Mouse (Mus musculus): Measurements from ENCODE around the gene Gal3st2. TPM values are rescaled to one million over a fixed set of nuclear protein-coding genes. Genes with fewer than 3 reads are reported as not detected.
"Not testable (repeated sequence)": the region's sequence is repeated elsewhere in the genome, so short reads cannot be mapped to it uniquely, and the experiment has no call there.

Gene Gal3st2
- total and polyA plus RNA-seq, 2 experiments from 2014 or later, result not detected

GRCm38 (mm10) chr1:93825105-93825674 lies 35.9 kb upstream of the Gal3st2 start:
- H3K36me3 ChIP-seq (ENCODE audit: insufficient read depth, low read length), result no peaks in the 10 kb centered on the region; the same call in 1 of the 2 replicates
- TF ChIP-seq CTCF (IDR thresholded peaks at IDR 0.05; ENCODE audit: low read depth), result peak; percentile 58
- peak; percentile 98 for DNase-seq (ENCODE audit: low spot score)
- WGBS, result under 1% methylated on average over 30 of the region's 30 CpGs
- H3K27ac ChIP-seq, result peak overlapping the region; percentile 95
- H3K9me3 ChIP-seq (ENCODE audit: low read length), result no peaks in the 10 kb centered on the region
- H3K4me2 ChIP-seq (ENCODE audit: low read depth, low read length), result peak overlapping the region; percentile 75
- peak overlapping the region; percentile 52 for H3K4me3 ChIP-seq (ENCODE audit: low read length)
- peak overlapping the region; percentile 67 for H3K9ac ChIP-seq (replicated peaks; ENCODE audit: low read length)
- peaks cover 11% of the 10 kb centered on the region; the same call in 1 of the 2 replicates for H3K4me1 ChIP-seq (ENCODE audit: insufficient read depth, low read length)
- peak; percentile 95 for ATAC-seq
- H3K27me3 ChIP-seq (ENCODE audit: insufficient read depth, low read length), result no peaks in the 10 kb centered on the region

- H3K27me3 ChIP-seq (ENCODE audit: insufficient read depth, low read length), result no peaks in the 10 kb centered on the region
- H3K4me2 ChIP-seq (ENCODE audit: low read depth, low read length), result peak overlapping the region; percentile 75
- peak overlapping the region; percentile 52 for H3K4me3 ChIP-seq (ENCODE audit: low read length)
- no peaks in the 10 kb centered on the region; the same call in 1 of the 2 replicates for H3K36me3 ChIP-seq (ENCODE audit: insufficient read depth, low read length)
- H3K4me1 ChIP-seq (ENCODE audit: insufficient read depth, low read length), result peaks cover 11% of the 10 kb centered on the region; the same call in 1 of the 2 replicates
- peak; percentile 32 for DNase-seq (ENCODE audit: low spot score)
- H3K9ac ChIP-seq (replicated peaks; ENCODE audit: low read length), result peak overlapping the region; percentile 67
- peak overlapping the region; percentile 95 for H3K27ac ChIP-seq
- TF ChIP-seq CTCF (IDR thresholded peaks at IDR 0.05; ENCODE audit: low read depth), result no peak; the same call in 1 of the 2 replicates
- peak; percentile 38 for ATAC-seq
- 37% methylated on average over 27 of the region's 27 CpGs for WGBS
- H3K9me3 ChIP-seq (ENCODE audit: low read length), result no peaks in the 10 kb centered on the region
Observed at GRCm38 (mm10) chr1:93825771-93826539, 35.2 kb upstream of the Gal3st2 start.

- Histone ChIP-seq H3K4me2 (ENCODE audit: low read depth, low read length) (peak overlapping the region; percentile 75), H3K4me1 (ENCODE audit: insufficient read depth, low read length) (peaks cover 11% of the 10 kb centered on the region; the same call in 1 of the 2 replicates), H3K36me3 (ENCODE audit: insufficient read depth, low read length) (no peaks in the 10 kb centered on the region), H3K4me3 (ENCODE audit: low read length) (no peak overlapping the region; the same call in 1 of the 2 replicates), H3K27ac (peak overlapping the region; percentile 95), H3K27me3 (ENCODE audit: insufficient read depth, low read length) (no peaks in the 10 kb centered on the region), H3K9ac (replicated peaks; ENCODE audit: low read length) (peak overlapping the region; percentile 14; the same call in 1 of the 2 replicates), H3K9me3 (ENCODE audit: low read length) (no peaks in the 10 kb centered on the region)
- DNase-seq (ENCODE audit: low spot score) (no peak), ATAC-seq (no peak)
- 91% methylated on average over 9 of the region's 9 CpGs for WGBS
- no peak for TF ChIP-seq CTCF (IDR thresholded peaks at IDR 0.05; ENCODE audit: low read depth)
Observed at GRCm38 (mm10) chr1:93826540-93826835, 34.6 kb upstream of the Gal3st2 start.

- not testable (repeated sequence) for H3K27me3 ChIP-seq (ENCODE audit: insufficient read depth, low read length); ATAC-seq; H3K4me3 ChIP-seq (ENCODE audit: low read length); H3K4me1 ChIP-seq (ENCODE audit: insufficient read depth, low read length); H3K27ac ChIP-seq; DNase-seq (ENCODE audit: low spot score); H3K36me3 ChIP-seq (ENCODE audit: insufficient read depth, low read length); H3K4me2 ChIP-seq (ENCODE audit: low read depth, low read length); H3K9me3 ChIP-seq (ENCODE audit: low read length); H3K9ac ChIP-seq (replicated peaks; ENCODE audit: low read length)
- TF ChIP-seq CTCF (IDR thresholded peaks at IDR 0.05; ENCODE audit: low read depth), result peak; percentile 36; the same call in 1 of the 2 replicates
- 74% methylated on average over 1 of the region's 4 CpGs for WGBS
Observed at GRCm38 (mm10) chr1:93832754-93833360, 28.2 kb upstream of the Gal3st2 start.

GRCm38 (mm10) chr1:93834671-93835150 lies 26.4 kb upstream of the Gal3st2 start:
- no peaks in the 10 kb centered on the region for H3K27me3 ChIP-seq (ENCODE audit: insufficient read depth, low read length)
- H3K9me3 ChIP-seq (ENCODE audit: low read length), result no peaks in the 10 kb centered on the region
- no peaks in the 10 kb centered on the region for H3K36me3 ChIP-seq (ENCODE audit: insufficient read depth, low read length)
- H3K27ac ChIP-seq, result no peak overlapping the region
- DNase-seq (ENCODE audit: low spot score) (no peak), ATAC-seq (no peak)
- no peak for TF ChIP-seq CTCF (IDR thresholded peaks at IDR 0.05; ENCODE audit: low read depth)
- WGBS, result 83% methylated on average over 7 of the region's 7 CpGs
- no peaks in the 10 kb centered on the region for H3K4me1 ChIP-seq (ENCODE audit: insufficient read depth, low read length)
- no peak overlapping the region for H3K4me3 ChIP-seq (ENCODE audit: low read length)
- H3K9ac ChIP-seq (replicated peaks; ENCODE audit: low read length), result no peak overlapping the region
- H3K4me2 ChIP-seq (ENCODE audit: low read depth, low read length), result no peak overlapping the region

- Histone ChIP-seq H3K4me2 (ENCODE audit: low read depth, low read length) (no peak overlapping the region), H3K9ac (replicated peaks; ENCODE audit: low read length) (no peak overlapping the region), H3K27ac (no peak overlapping the region), H3K36me3 (ENCODE audit: insufficient read depth, low read length) (no peaks in the 10 kb centered on the region), H3K9me3 (ENCODE audit: low read length) (no peaks in the 10 kb centered on the region), H3K27me3 (ENCODE audit: insufficient read depth, low read length) (no peaks in the 10 kb centered on the region), H3K4me3 (ENCODE audit: low read length) (no peak overlapping the region), H3K4me1 (ENCODE audit: insufficient read depth, low read length) (no peaks in the 10 kb centered on the region)
- DNase-seq (ENCODE audit: low spot score) (no peak), ATAC-seq (no peak; the same call in 1 of the 2 replicates)
- 84% methylated on average over 4 of the region's 4 CpGs for WGBS
- no peak for TF ChIP-seq CTCF (IDR thresholded peaks at IDR 0.05; ENCODE audit: low read depth)
Observed at GRCm38 (mm10) chr1:93835211-93835610, 25.9 kb upstream of the Gal3st2 start.

Data from hindbrain, postnatal 0 days (tissue).